Mouse (Mus musculus) kidney, embryonic 15.5 days (tissue): ENCODE results near the gene Dscaml1. TPM values are rescaled to one million over a fixed set of nuclear protein-coding genes. Genes with fewer than 3 reads are reported as not detected.
A peak's percentile ranks its signal among the peaks of the same experiment; 100 is the strongest.

Experiments used
- ATAC-seq: fragments of 200-750 bp; cut with Nextera tagmentation; replicated peaks from 2 replicates; pipeline ENCODE4 v1.8.0; 2017; ENCODE audit warnings: moderate TSS enrichment; ENCODE audit not compliant: low FRiP score
- H3K27ac ChIP-seq: fragments of 300-500 bp; sonication (generic); 2 replicates; pipeline ENCODE4 v1.5.1; 2015; ENCODE audit warnings: mild to moderate bottlenecking, inconsistent platforms
- H3K27me3 ChIP-seq: fragments of 300-500 bp; sonication (generic); 2 replicates; pipeline ENCODE4 v1.6.1; 2015; ENCODE audit warnings: inconsistent platforms
- H3K36me3 ChIP-seq: fragments of 300-500 bp; sonication (generic); 2 replicates; pipeline ENCODE4 v1.6.1; 2015; ENCODE audit warnings: inconsistent platforms
- H3K4me1 ChIP-seq: fragments of 300-500 bp; sonication (generic); 2 replicates; pipeline ENCODE4 v1.6.1; 2015; ENCODE audit warnings: inconsistent platforms
- H3K4me2 ChIP-seq: fragments of 300-500 bp; sonication (generic); 2 replicates; pipeline ENCODE4 v1.6.1; 2015; ENCODE audit warnings: moderate library complexity, mild to moderate bottlenecking, inconsistent platforms
- H3K4me3 ChIP-seq: fragments of 300-500 bp; sonication (generic); replicated peaks from 2 replicates; pipeline ENCODE4 v1.5.1; 2015; ENCODE audit warnings: mild to moderate bottlenecking, inconsistent platforms
- H3K9ac ChIP-seq: fragments of 300-500 bp; sonication (generic); 2 replicates; pipeline ENCODE4 v1.6.1; 2015; ENCODE audit warnings: mild to moderate bottlenecking, inconsistent platforms
- H3K9me3 ChIP-seq: fragments of 300-500 bp; sonication (generic); replicated peaks from 2 replicates; pipeline ENCODE4 v1.6.1; 2016; ENCODE audit warnings: inconsistent platforms
- WGBS: fragments of 180-500 bp; shearing (Covaris S2); methylation state at CpG from one replicate; pipeline ENCODE4 v1.1.7; 2015; ENCODE audit warnings: mixed read lengths; 5-methylcytosine and 5-hydroxymethylcytosine counted together
- polyA plus RNA-seq: library from polyadenylated mRNA; unstranded; fragments of >200 nt; fragmentation: Nextera tagmentation; extraction: Ambion mirVana; gene quantifications from 2 replicates; pipeline ENCODE4 v1.2.1, GENCODE M21; 2015

The Dscaml1 gene
- polyA plus RNA-seq, 1 experiment from 2014 or later = 0.13 TPM

DNA sequence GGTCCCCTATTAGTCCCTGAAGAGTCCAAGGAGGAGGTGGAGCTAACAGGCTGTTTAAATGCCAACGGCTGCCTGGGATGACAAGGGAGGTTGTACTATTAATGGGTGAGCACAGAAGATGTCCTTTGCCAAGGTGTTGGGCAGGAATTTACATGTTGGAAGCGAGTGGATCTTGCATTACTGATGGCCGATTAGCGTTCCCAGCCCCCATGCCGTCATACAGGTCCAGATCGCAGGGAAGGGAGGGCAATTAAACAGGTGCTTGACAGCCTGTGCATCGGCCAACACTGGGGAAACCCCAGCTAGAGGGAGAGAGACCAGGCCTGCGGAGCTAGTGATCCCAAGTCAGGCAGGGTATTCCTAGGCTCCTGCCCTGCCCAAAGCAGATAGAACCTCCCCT is 98.1 kb downstream of the Dscaml1 start:
- H3K36me3 ChIP-seq = no peaks in the 10 kb centered on the region
- no peak overlapping the region for H3K4me3 ChIP-seq
- no peak overlapping the region for H3K9ac ChIP-seq
- WGBS = 56% methylated on average over 8 of the region's 8 CpGs
- H3K27ac ChIP-seq = no peak overlapping the region
- H3K27me3 ChIP-seq = no peaks in the 10 kb centered on the region
- H3K9me3 ChIP-seq = no peaks in the 10 kb centered on the region
- ATAC-seq = no peak
- H3K4me2 ChIP-seq = no peak overlapping the region
- H3K4me1 ChIP-seq = no peaks in the 10 kb centered on the region

GRCm38 (mm10) chr9:45533253-45533652 is 106.8 kb downstream of the Dscaml1 start:
- H3K9me3 ChIP-seq = no peaks in the 10 kb centered on the region
- no peaks in the 10 kb centered on the region for H3K27me3 ChIP-seq
- no peak overlapping the region for H3K4me3 ChIP-seq
- no peak overlapping the region for H3K4me2 ChIP-seq
- 83% methylated on average over 2 of the region's 2 CpGs for WGBS
- H3K27ac ChIP-seq = no peak overlapping the region
- H3K36me3 ChIP-seq = no peaks in the 10 kb centered on the region
- H3K9ac ChIP-seq = no peak overlapping the region
- peaks cover 19% of the 10 kb centered on the region for H3K4me1 ChIP-seq
- no peak for ATAC-seq

DNA sequence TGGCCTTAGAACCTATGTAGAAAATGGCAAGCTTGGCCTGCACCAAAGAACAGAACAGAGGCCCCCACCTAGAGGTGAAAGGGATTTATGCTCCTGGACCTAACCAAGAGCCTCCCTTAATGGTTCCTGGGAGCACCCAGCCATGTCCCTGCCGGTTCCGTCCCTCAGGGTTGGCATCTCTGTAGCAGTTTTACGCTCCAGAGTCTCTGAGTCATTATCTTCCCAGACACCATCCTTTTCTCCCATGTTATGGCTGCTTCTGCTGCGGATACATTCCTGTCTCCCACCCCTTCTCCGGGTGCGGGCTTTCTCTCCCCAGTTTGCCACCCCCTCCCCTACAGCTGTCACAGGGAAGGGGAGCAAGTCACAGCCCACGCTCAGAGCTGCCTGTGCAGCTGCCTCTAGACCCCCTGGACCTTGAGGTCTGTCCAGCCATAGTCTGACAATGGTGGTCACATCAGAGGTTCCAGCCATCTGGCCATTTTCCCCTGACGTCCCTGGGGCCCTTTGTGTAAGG is 108.1 kb downstream of the Dscaml1 start:
- no peak overlapping the region for H3K9ac ChIP-seq
- no peaks in the 10 kb centered on the region for H3K9me3 ChIP-seq
- H3K4me1 ChIP-seq = peaks cover 18% of the 10 kb centered on the region
- 0 out of 2 replicates have a peak, but pooled peaks have one; percentile 30 for ATAC-seq
- no peak overlapping the region for H3K4me3 ChIP-seq
- H3K36me3 ChIP-seq = no peaks in the 10 kb centered on the region
- H3K27ac ChIP-seq = no peak overlapping the region
- 0 out of 2 replicates have a peak, but pooled peaks cover 4% of the 10 kb centered on the region for H3K27me3 ChIP-seq
- no peak overlapping the region for H3K4me2 ChIP-seq
- WGBS = 44% methylated on average over 8 of the region's 8 CpGs

- Histone ChIP-seq H3K27ac (no peak overlapping the region), H3K9me3 (no peaks in the 10 kb centered on the region), H3K27me3 (0 out of 2 replicates have a peak, but pooled peaks cover 4% of the 10 kb centered on the region), H3K4me3 (no peak overlapping the region), H3K9ac (no peak overlapping the region), H3K4me1 (0 out of 2 replicates have a peak, but pooled peaks cover 6% of the 10 kb centered on the region), H3K36me3 (no peaks in the 10 kb centered on the region), H3K4me2 (no peak overlapping the region)
- ATAC-seq = no peak
- 62% methylated on average over 7 of the region's 7 CpGs for WGBS
These were observed 111.2 kb downstream of the Dscaml1 start for GRCm38 (mm10) chr9:45537649-45538048.

GRCm38 (mm10) chr9:45539265-45540044 is 113.0 kb downstream of the Dscaml1 start:
- ATAC-seq = no peak
- Histone ChIP-seq H3K27me3 (0 out of 2 replicates have a peak, but pooled peaks cover 4% of the 10 kb centered on the region), H3K4me1 (0 out of 2 replicates have a peak, but pooled peaks cover 2% of the 10 kb centered on the region), H3K4me2 (no peak overlapping the region), H3K9me3 (no peaks in the 10 kb centered on the region), H3K36me3 (no peaks in the 10 kb centered on the region), H3K9ac (no peak overlapping the region), H3K4me3 (no peak overlapping the region), H3K27ac (no peak overlapping the region)
- 88% methylated on average over 14 of the region's 14 CpGs for WGBS

DNA sequence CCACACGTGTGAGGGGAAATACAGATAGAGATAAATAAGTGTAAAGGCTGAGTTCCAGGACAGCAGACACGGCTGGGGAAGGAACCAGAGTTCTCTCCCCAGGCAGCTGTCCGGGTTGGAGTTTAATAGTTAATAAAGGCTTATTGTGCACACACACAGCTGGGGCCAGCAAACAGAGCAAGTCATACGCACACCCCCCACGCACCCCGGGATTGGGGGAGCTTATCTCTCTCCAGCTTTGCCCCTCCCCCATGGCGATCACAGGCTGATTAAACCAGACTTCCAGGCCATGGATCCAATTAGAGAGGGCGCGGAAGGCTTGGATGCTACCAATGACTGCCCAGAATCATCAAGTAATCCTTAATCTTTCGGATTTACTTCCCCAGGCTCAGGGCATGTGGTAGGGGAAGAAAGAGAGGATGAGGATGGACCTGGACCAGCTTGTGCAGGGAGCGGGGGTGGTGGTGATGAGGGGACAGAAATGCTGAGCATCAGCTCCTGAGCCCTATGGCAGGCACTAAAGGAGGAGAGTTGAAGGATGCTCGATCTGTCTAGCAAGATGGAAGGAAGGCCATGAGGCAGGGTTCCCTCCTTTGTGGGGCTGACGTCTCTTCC is 119.7 kb downstream of the Dscaml1 start:
- no peak overlapping the region for H3K27ac ChIP-seq
- no peaks in the 10 kb centered on the region for H3K9me3 ChIP-seq
- no peak overlapping the region for H3K4me3 ChIP-seq
- H3K4me1 ChIP-seq = no peaks in the 10 kb centered on the region
- no peak overlapping the region for H3K4me2 ChIP-seq
- H3K36me3 ChIP-seq = no peaks in the 10 kb centered on the region
- no peak for ATAC-seq
- no peak overlapping the region for H3K9ac ChIP-seq
- 62% methylated on average over 13 of the region's 13 CpGs for WGBS
- no peaks in the 10 kb centered on the region for H3K27me3 ChIP-seq

- no peak overlapping the region for H3K9ac ChIP-seq
- no peaks in the 10 kb centered on the region for H3K9me3 ChIP-seq
- H3K27ac ChIP-seq = no peak overlapping the region
- H3K4me2 ChIP-seq = no peak overlapping the region
- ATAC-seq = no peak
- no peaks in the 10 kb centered on the region for H3K4me1 ChIP-seq
- no peak overlapping the region for H3K4me3 ChIP-seq
- WGBS = 79% methylated on average over 7 of the region's 7 CpGs
- no peaks in the 10 kb centered on the region for H3K27me3 ChIP-seq
- no peaks in the 10 kb centered on the region for H3K36me3 ChIP-seq
These were observed 120.6 kb downstream of the Dscaml1 start for GRCm38 (mm10) chr9:45546902-45547578.

- no peak overlapping the region for H3K27ac ChIP-seq
These were observed 123.4 kb downstream of the Dscaml1 start for GRCm38 (mm10) chr9:45549796-45550195.

GRCm38 (mm10) chr9:45550210-45550609 is 123.8 kb downstream of the Dscaml1 start:
- Histone ChIP-seq H3K4me2 (no peak overlapping the region), H3K9me3 (no peaks in the 10 kb centered on the region), H3K36me3 (no peaks in the 10 kb centered on the region), H3K9ac (no peak overlapping the region), H3K4me3 (no peak overlapping the region), H3K4me1 (peaks cover 11% of the 10 kb centered on the region), H3K27me3 (no peaks in the 10 kb centered on the region), H3K27ac (no peak overlapping the region)
- ATAC-seq = no peak
- 54% methylated on average over 6 of the region's 6 CpGs for WGBS

More at GRCm38 (mm10) chr9:45549796-45550195, 123.4 kb downstream of the Dscaml1 start:
- H3K36me3 ChIP-seq = no peaks in the 10 kb centered on the region
- no peaks in the 10 kb centered on the region for H3K27me3 ChIP-seq
- no peak for ATAC-seq
- WGBS = 47% methylated on average over 5 of the region's 5 CpGs
- peaks cover 7% of the 10 kb centered on the region for H3K4me1 ChIP-seq
- H3K4me2 ChIP-seq = no peak overlapping the region
- H3K9ac ChIP-seq = no peak overlapping the region
- H3K4me3 ChIP-seq = no peak overlapping the region
- no peaks in the 10 kb centered on the region for H3K9me3 ChIP-seq

GRCm38 (mm10) chr9:45550662-45551061 is 124.2 kb downstream of the Dscaml1 start:
- Histone ChIP-seq H3K27ac (no peak overlapping the region), H3K4me2 (no peak overlapping the region), H3K4me1 (peaks cover 15% of the 10 kb centered on the region), H3K4me3 (no peak overlapping the region), H3K27me3 (no peaks in the 10 kb centered on the region), H3K36me3 (no peaks in the 10 kb centered on the region), H3K9ac (no peak overlapping the region), H3K9me3 (no peaks in the 10 kb centered on the region)
- WGBS = 83% methylated on average over 4 of the region's 4 CpGs
- no peak for ATAC-seq

- H3K4me2 ChIP-seq = peak overlapping the region; percentile 45
- H3K4me1 ChIP-seq = peaks cover 33% of the 10 kb centered on the region
- ATAC-seq = peak; percentile 91
- peak overlapping the region; percentile 17; the same call in 1 of the 2 replicates for H3K9ac ChIP-seq
- 10% methylated on average over 17 of the region's 17 CpGs for WGBS
- H3K36me3 ChIP-seq = no peaks in the 10 kb centered on the region
- H3K9me3 ChIP-seq = no peaks in the 10 kb centered on the region
- H3K27me3 ChIP-seq = no peaks in the 10 kb centered on the region
- H3K27ac ChIP-seq = peak overlapping the region; percentile 89
- H3K4me3 ChIP-seq = 0 out of 2 replicates have a peak overlapping the region, but pooled peaks have one; percentile 9
These were observed 128.8 kb downstream of the Dscaml1 start for GRCm38 (mm10) chr9:45555036-45555826.
